Mouse (Mus musculus): ENCODE data around the gene Vamp8. TPM values are rescaled to one million over a fixed set of nuclear protein-coding genes. Genes with fewer than 3 reads are reported as not detected.
A peak's percentile ranks its signal among the peaks of the same experiment; 100 is the strongest.

Gene Vamp8
- polyA plus RNA-seq, 2 experiments from 2014 or later = 382 to 404 TPM

- peak; percentile 82 for ATAC-seq
Observed at GRCm38 (mm10) chr6:72401875-72402274, 11.4 kb upstream of the Vamp8 start.

GRCm38 (mm10) chr6:72399967-72400366 lies 9.5 kb upstream of the Vamp8 start:
- ATAC-seq = no peak

- no peak for ATAC-seq
Observed at GRCm38 (mm10) chr6:72396837-72397251, 6.3 kb upstream of the Vamp8 start.

GRCm38 (mm10) chr6:72392341-72392740 lies 1.8 kb upstream of the Vamp8 start:
- ATAC-seq = no peak

- ATAC-seq = no peak
Observed at GRCm38 (mm10) chr6:72390795-72391521, 455 bp upstream of the Vamp8 start.

GRCm38 (mm10) chr6:72389471-72389940 lies 997 bp downstream of the Vamp8 start:
- peak; percentile 34 for ATAC-seq

GRCm38 (mm10) chr6:72388791-72389329 lies 1.6 kb downstream of the Vamp8 start:
- ATAC-seq = no peak

GRCm38 (mm10) chr6:72388266-72388665 lies 2.2 kb downstream of the Vamp8 start:
- no peak for ATAC-seq

GRCm38 (mm10) chr6:72387816-72388215 lies 2.7 kb downstream of the Vamp8 start:
- no peak for ATAC-seq

GRCm38 (mm10) chr6:72386561-72386960 lies 3.9 kb downstream of the Vamp8 start:
- ATAC-seq = no peak

- ATAC-seq = no peak
Observed at GRCm38 (mm10) chr6:72385258-72385657, 5.2 kb downstream of the Vamp8 start.

GRCm38 (mm10) chr6:72383952-72384351 lies 6.6 kb downstream of the Vamp8 start:
- ATAC-seq = no peak

GRCm38 (mm10) chr6:72383142-72383820 lies 7.2 kb downstream of the Vamp8 start:
- no peak for ATAC-seq

- no peak for ATAC-seq
Observed at GRCm38 (mm10) chr6:72382494-72382893, 8.0 kb downstream of the Vamp8 start.

GRCm38 (mm10) chr6:72380131-72380770 lies 10.3 kb downstream of the Vamp8 start, which contains the start of gene Vamp5:
Gene Vamp5 (minus strand): TSS chr6:72380468.
- peak; percentile 87 for ATAC-seq

GRCm38 (mm10) chr6:72379377-72380130 lies 10.9 kb downstream of the Vamp8 start:
- ATAC-seq = no peak

GRCm38 (mm10) chr6:72378510-72379234 lies 11.8 kb downstream of the Vamp8 start:
- no peak for ATAC-seq

GRCm38 (mm10) chr6:72374820-72375563 lies 15.5 kb downstream of the Vamp8 start:
- peak; percentile 46 for ATAC-seq

GRCm38 (mm10) chr6:72374206-72374605 lies 16.3 kb downstream of the Vamp8 start:
- no peak for ATAC-seq

- no peak for ATAC-seq
Observed at GRCm38 (mm10) chr6:72373184-72373583, 17.3 kb downstream of the Vamp8 start.

- ATAC-seq = no peak
Observed at GRCm38 (mm10) chr6:72371571-72371970, 18.9 kb downstream of the Vamp8 start.
